In the genomic region with DNA sequence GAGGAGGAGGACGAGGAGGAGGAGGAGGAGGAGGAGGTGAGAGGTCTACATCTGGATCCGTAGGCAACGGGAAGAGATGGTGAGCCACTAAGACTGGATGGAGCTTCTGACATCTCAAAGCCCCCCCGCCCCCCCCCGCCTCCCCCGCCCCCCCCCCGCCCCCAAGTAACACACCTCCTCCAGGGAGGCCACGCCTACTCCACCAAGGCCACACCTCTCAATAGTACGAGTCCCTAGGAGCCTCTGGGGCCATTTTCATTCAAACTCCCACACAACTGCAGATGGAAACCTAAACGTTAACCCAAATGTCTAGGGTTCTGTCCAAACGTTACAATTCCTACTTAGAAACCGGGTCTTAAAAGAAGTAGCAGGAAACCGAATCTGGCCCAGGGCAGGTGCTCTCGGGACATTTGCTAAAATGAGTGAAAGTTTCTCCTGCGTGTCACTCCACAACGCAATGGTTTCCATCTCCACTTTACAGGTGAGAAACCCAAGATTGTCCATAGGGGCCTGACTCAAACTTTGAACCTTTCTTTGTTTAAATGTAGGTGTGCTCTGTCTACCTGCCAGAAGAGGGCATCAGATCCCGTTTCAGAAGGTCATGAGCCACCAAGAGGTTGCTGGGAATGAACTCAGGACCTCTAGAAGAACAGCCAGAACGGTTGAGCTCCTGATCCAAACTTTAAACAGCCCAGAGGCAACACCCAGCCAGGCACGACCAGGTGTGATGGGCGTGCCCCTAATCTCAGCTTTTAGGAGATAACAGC, we compare ENCODE assay signal across 10 mouse cellular contexts. TPM values are rescaled to one million over a fixed set of nuclear protein-coding genes. Genes with fewer than 3 reads are reported as not detected.
A peak's percentile ranks its signal among the peaks of the same experiment; 100 is the strongest.
DNase-seq lines count a peak whose midpoint lies in the region; ATAC-seq and TF ChIP-seq lines count a peak whose summit lies in the region.
"Had no signal": no experiment of that assay in that cellular context is flagged by ENCODE, and none has a peak within 500 bp of the region (broad histone marks: within the 10 kb centered on the region; RNA-seq: fewer than 3 reads in every experiment).

No protein-coding gene starts in this region.

- H3K4me1 ChIP-seq in kidney, adult 2 months (ENCODE audit: control insufficient read depth, insufficient read depth, low read length): peaks cover 3% of the 10 kb centered on the region; the same call in 1 of the 2 replicates
- peaks cover 16% of the 10 kb centered on the region for H3K4me1 ChIP-seq in neural tube, embryonic 15.5 days

- H3K27ac ChIP-seq in kidney, adult 2 months (ENCODE audit: insufficient read depth, low read depth, low read length): no peak overlapping the region
- H3K27ac ChIP-seq in neural tube, embryonic 15.5 days (replicated peaks): no peak overlapping the region

- no peak overlapping the region for H3K4me3 ChIP-seq in kidney, adult 2 months (ENCODE audit: insufficient read depth, low read depth, low read length)
- H3K4me3 ChIP-seq in neural tube, embryonic 15.5 days (replicated peaks): no peak overlapping the region

- H3K27me3 ChIP-seq in kidney, adult 2 months (replicated peaks; ENCODE audit: control insufficient read depth, insufficient read depth, low read length): no peaks in the 10 kb centered on the region
- H3K27me3 ChIP-seq in neural tube, embryonic 15.5 days (replicated peaks): no peaks in the 10 kb centered on the region

- H3K9me3 ChIP-seq in neural tube, embryonic 15.5 days (replicated peaks): no peaks in the 10 kb centered on the region

- TF ChIP-seq CTCF in kidney, adult 2 months (conservative IDR thresholded peaks at IDR 0.05; ENCODE audit: insufficient read depth, insufficient read length, low read depth, low read length): peak; percentile 39

- ATAC-seq in neural tube, embryonic 15.5 days (ENCODE audit: low FRiP score): no peak
- no peak for ATAC-seq in cerebellum, adult (ENCODE audit: insufficient number of reproducible peaks, low FRiP score, low TSS enrichment)

- TF ChIP-seq POLR2A in kidney, adult 2 months (IDR thresholded peaks at IDR 0.05; ENCODE audit: low read depth, low read length): no peak

- H3K9ac ChIP-seq in neural tube, embryonic 15.5 days (replicated peaks): no peak overlapping the region

- H3K4me2 ChIP-seq in neural tube, embryonic 15.5 days: peak overlapping the region; percentile 59

- no peaks in the 10 kb centered on the region for H3K36me3 ChIP-seq in kidney, adult 2 months (ENCODE audit: control insufficient read depth, insufficient read depth, low read length)
- no peaks in the 10 kb centered on the region for H3K36me3 ChIP-seq in neural tube, embryonic 15.5 days

- WGBS in kidney, adult 2 months: 20% methylated on average over 16 of the region's 20 CpGs
- 16% methylated on average over 19 of the region's 20 CpGs for WGBS in neural tube, embryonic 15.5 days

- no peak for DNase-seq in kidney, adult 2 months
- DNase-seq in kidney, postnatal 14 days: no peak
- DNase-seq in WW6 (ENCODE audit: low read depth, low spot score): peak; percentile 68
- DNase-seq in kidney, postnatal 36 days: peak; percentile 42 to 64
- no peak for DNase-seq in cerebellum, postnatal 36 days
- DNase-seq in layer of hippocampus, postnatal 36 days: no peak

RNA-seq across cellular contexts. Expression of a gene that starts 18.8 kb away (rescaled TPM):
- 136 and 169 TPM in 2 replicates for polyA plus RNA-seq in kidney, adult 2 months (2012; rRNA removed)
- 57.6 and 76.0 TPM in 2 replicates for polyA plus RNA-seq in neural tube, embryonic 15.5 days (2015; fragmentation: Nextera tagmentation; extraction: Ambion mirVana)
- 100 to 1,000 TPM; 446 to 473 TPM for total RNA-seq in layer of hippocampus, postnatal 36 days (2021)

RNA-seq across cellular contexts. Expression of a gene that starts 47.8 kb away (rescaled TPM):
- polyA plus RNA-seq in kidney, adult 2 months (2012; rRNA removed): not detected in 2 replicates
- 0.08 and 0.13 TPM in 2 replicates for polyA plus RNA-seq in neural tube, embryonic 15.5 days (2015; fragmentation: Nextera tagmentation; extraction: Ambion mirVana)
- not detected for total RNA-seq in layer of hippocampus, postnatal 36 days (2021)
- polyA plus RNA-seq: limb, embryonic 11.5 days; testis, adult 2 months had no signal

Comparison
In these comparisons a context has a peak if more than half of its experiments do, and no peak if none do; other contexts are left out.
1. DNase-seq: peak in WW6 (single experiment) and kidney, postnatal 36 days (2 of 2); none in kidney, adult 2 months (single experiment), kidney, postnatal 14 days (single experiment), cerebellum, postnatal 36 days (0 of 2) and layer of hippocampus, postnatal 36 days (0 of 2).